Mouse (Mus musculus) hindbrain, embryonic 12.5 days (tissue): ENCODE results near the gene Zcchc3. TPM values are rescaled to one million over a fixed set of nuclear protein-coding genes. Genes with fewer than 3 reads are reported as not detected.

Experiments used
- ATAC-seq: fragments of 200-750 bp; cut with Nextera tagmentation; 2 replicates; pipeline ENCODE4 v1.8.0; 2017; ENCODE audit warnings: moderate TSS enrichment; ENCODE audit not compliant: low FRiP score
- H3K27ac ChIP-seq: fragments of 300-500 bp; sonication (generic); 2 replicates; pipeline ENCODE4 v1.5.1; 2016; ENCODE audit warnings: mild to moderate bottlenecking
- H3K27me3 ChIP-seq: fragments of 300-500 bp; sonication (generic); 2 replicates; pipeline ENCODE4 v1.6.1; 2016; ENCODE audit warnings: mild to moderate bottlenecking
- H3K36me3 ChIP-seq: fragments of 300-500 bp; sonication (generic); 2 replicates; pipeline ENCODE4 v1.6.1; 2016; ENCODE audit warnings: mild to moderate bottlenecking
- H3K4me1 ChIP-seq: fragments of 300-500 bp; sonication (generic); 2 replicates; pipeline ENCODE4 v1.6.1; 2016
- H3K4me2 ChIP-seq: fragments of 300-500 bp; sonication (generic); replicated peaks from 2 replicates; pipeline ENCODE4 v1.6.1; 2016; ENCODE audit warnings: mild to moderate bottlenecking
- H3K4me3 ChIP-seq: fragments of 300-500 bp; sonication (generic); 2 replicates; pipeline ENCODE4 v1.5.1; 2016; ENCODE audit warnings: mild to moderate bottlenecking
- H3K9ac ChIP-seq: fragments of 300-500 bp; sonication (generic); 2 replicates; pipeline ENCODE4 v1.6.1; 2016; ENCODE audit warnings: mild to moderate bottlenecking, moderate library complexity
- H3K9me3 ChIP-seq: fragments of 300-500 bp; sonication (generic); replicated peaks from 2 replicates; pipeline ENCODE4 v1.6.1; 2016; ENCODE audit warnings: mild to moderate bottlenecking
- WGBS: fragments of 180-500 bp; shearing (Covaris S2); methylation state at CpG from one replicate; pipeline ENCODE4 v1.1.7; 2016; 5-methylcytosine and 5-hydroxymethylcytosine counted together
- polyA plus RNA-seq: library from polyadenylated mRNA; unstranded; fragments of >200 nt; fragmentation: Nextera tagmentation; extraction: Ambion mirVana; gene quantifications from 2 replicates; pipeline ENCODE4 v1.2.1, GENCODE M21; 2016

Gene Zcchc3
- polyA plus RNA-seq, 1 experiment from 2014 or later = 50.7 TPM

DNA sequence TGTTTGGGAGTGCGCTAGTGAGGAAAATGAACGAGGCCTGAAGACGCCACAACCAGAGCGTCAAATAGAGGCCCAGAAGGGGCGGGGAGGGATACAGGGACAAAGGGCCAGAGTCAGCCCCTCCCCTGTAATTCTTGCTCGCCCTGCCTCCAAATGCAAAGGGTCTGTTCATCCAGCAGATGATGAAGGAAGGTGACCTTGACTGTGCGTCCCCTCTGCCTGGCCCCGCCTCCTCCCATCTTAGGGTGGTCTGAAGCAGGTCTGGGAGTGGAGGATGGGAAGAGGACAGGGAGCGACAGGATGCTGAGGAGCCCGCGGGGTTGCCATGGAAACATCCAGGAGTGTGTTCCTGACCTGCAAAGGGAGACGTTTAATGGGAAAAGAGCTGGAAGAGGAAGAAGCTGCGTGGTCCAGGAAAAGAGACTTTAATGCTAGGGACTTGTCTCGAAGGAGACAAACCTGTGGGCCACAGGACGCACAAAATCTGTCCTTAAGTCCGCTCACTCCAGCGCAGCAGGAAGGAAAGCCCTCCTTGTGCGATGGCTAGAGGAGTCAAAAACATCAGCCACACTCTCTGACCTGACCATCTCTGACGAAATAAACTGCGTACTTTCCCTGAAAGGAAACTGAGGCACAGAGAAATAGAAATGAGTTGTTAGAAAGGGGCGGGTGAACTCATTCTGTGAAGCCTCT, 39.0 kb downstream of the Zcchc3 start:
- peak; percentile 91 for ATAC-seq
- Histone ChIP-seq H3K4me1 (peaks cover 30% of the 10 kb centered on the region), H3K9me3 (no peaks in the 10 kb centered on the region), H3K27me3 (peaks cover 15% of the 10 kb centered on the region), H3K9ac (peak overlapping the region; percentile 59), H3K4me3 (peak overlapping the region; percentile 34), H3K36me3 (no peaks in the 10 kb centered on the region), H3K4me2 (peak overlapping the region; percentile 53), H3K27ac (peak overlapping the region; percentile 92)
- WGBS = 3% methylated on average over 20 of the region's 21 CpGs

DNA sequence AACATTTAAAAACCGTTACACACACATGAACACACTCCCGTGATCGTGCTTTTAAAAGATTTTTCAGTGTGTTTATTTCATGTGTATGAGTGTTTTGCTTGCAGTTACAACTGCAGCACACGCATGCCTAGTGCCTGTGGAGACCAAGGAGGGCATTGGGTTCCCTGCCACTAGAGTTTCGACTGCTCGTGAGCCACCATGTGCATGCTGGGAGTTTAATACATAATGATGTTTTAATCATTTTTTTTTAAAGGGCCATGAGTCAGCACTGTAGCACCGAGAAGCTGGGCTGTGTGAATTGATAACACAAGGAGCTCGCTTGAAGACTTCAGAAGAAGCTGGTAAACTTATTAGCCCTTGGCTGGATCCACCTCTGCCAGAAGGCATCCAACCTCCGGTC, 41.3 kb downstream of the Zcchc3 start:
- H3K4me1 ChIP-seq = peaks cover 30% of the 10 kb centered on the region
- H3K27me3 ChIP-seq = peaks cover 15% of the 10 kb centered on the region
- H3K4me2 ChIP-seq = no peak overlapping the region
- no peak for ATAC-seq
- no peaks in the 10 kb centered on the region for H3K9me3 ChIP-seq
- no peak overlapping the region for H3K4me3 ChIP-seq
- no peaks in the 10 kb centered on the region for H3K36me3 ChIP-seq
- 86% methylated on average over 9 of the region's 9 CpGs for WGBS
- H3K27ac ChIP-seq = no peak overlapping the region
- no peak overlapping the region for H3K9ac ChIP-seq

DNA sequence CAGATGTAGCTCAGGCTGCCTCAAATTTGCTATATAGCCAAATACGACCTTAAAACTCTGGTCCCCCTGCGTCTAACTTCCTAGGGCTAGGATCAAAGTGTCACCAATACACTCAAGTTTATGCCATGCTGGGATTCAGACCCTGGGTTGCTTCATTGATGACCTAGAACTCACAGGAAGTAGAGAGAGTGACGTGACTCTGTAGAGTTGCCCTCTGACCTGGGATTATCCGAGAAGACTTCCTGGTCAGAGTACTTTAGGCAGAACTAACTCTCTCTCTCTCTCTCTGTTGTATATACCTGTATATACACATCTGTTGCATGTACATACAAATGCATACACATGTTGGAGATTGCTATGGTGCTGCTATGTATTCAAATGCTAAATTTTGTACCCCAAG, 42.2 kb downstream of the Zcchc3 start:
- H3K4me3 ChIP-seq = no peak overlapping the region
- H3K27me3 ChIP-seq = peaks cover 15% of the 10 kb centered on the region
- no peaks in the 10 kb centered on the region for H3K36me3 ChIP-seq
- peaks cover 30% of the 10 kb centered on the region for H3K4me1 ChIP-seq
- no peaks in the 10 kb centered on the region for H3K9me3 ChIP-seq
- 73% methylated on average over 4 of the region's 4 CpGs for WGBS
- H3K4me2 ChIP-seq = no peak overlapping the region
- ATAC-seq = no peak
- no peak overlapping the region for H3K27ac ChIP-seq
- H3K9ac ChIP-seq = no peak overlapping the region

DNA sequence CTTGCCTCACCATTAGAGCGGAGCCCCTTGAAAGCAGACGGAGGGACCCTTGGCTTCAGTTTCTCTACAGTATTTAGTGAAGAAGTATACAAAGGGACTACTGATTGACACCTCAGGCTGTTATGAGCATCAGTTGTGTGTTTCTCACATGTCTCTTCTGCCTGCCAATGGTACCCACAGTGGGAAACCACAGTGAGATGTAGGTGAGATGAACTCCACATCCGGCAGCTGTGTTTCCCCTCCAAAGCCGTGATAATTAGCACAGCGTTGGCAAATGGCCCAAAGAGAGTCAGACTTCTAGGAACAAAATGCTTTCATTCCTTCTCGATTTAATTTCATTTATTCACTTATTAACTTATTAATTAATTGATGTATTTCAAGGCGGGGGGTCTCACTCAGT, 42.7 kb downstream of the Zcchc3 start:
- 87% methylated on average over 7 of the region's 7 CpGs for WGBS
- Histone ChIP-seq H3K9me3 (no peaks in the 10 kb centered on the region), H3K9ac (no peak overlapping the region), H3K27ac (no peak overlapping the region), H3K4me1 (peaks cover 30% of the 10 kb centered on the region), H3K4me2 (no peak overlapping the region), H3K27me3 (peaks cover 13% of the 10 kb centered on the region), H3K36me3 (no peaks in the 10 kb centered on the region), H3K4me3 (no peak overlapping the region)
- ATAC-seq = no peak

DNA sequence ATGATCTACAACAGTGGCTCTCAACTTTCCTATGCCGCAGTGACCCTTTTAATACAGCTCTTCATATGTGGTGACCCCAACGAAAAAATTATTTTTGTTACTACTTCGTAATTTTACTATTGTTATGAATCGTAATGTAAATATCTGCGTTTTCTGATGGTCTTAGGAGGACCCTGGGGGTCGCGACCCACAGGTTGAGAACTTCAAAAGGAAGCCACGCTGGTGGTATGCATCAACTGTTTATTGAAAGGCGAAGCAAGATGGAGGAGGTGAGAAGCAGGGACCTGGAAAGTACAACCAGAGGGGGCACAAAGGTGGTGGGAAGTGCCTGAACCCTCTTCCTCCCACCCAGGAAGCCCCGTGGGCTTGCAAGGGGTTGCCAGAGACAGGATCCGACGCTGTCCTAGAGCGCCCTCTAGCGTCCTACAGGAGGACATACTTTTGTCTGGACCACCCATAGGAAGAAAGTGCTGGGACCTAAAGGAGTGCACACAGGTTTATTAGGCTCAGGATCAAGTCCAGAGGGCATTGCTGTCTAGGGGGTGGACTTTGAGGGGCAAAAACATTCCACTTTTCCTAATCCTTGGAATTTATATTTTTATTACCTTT, 46.2 kb downstream of the Zcchc3 start:
- peak; percentile 30; the same call in 1 of the 2 replicates for ATAC-seq
- Histone ChIP-seq H3K9me3 (no peaks in the 10 kb centered on the region), H3K27ac (no peak overlapping the region), H3K4me2 (no peak overlapping the region; the same call in 1 of the 2 replicates), H3K36me3 (no peaks in the 10 kb centered on the region), H3K4me1 (no peaks in the 10 kb centered on the region; the same call in 1 of the 2 replicates), H3K4me3 (no peak overlapping the region), H3K9ac (no peak overlapping the region), H3K27me3 (peaks cover 4% of the 10 kb centered on the region; the same call in 1 of the 2 replicates)
- WGBS = 35% methylated on average over 14 of the region's 14 CpGs

DNA sequence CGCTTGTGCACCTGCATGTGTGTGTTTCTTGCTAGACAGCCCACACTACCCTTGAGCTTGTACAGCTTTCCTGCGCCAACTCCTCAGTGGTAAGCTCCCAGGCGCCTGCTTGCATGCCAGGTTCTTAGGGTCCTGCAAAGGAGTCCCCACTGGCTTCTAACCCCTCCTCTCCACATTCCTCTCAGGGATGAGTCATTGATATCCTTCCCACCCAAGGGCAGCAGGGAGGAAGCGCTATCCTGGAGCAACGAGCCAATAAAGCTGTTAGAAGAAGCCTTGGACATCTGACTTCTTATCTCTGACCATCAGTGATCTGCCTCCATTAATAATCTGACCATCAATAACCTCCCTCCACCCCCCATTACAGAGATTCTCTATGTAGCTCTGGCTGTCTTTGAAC, 46.9 kb downstream of the Zcchc3 start:
- Histone ChIP-seq H3K4me1 (no peaks in the 10 kb centered on the region; the same call in 1 of the 2 replicates), H3K36me3 (no peaks in the 10 kb centered on the region), H3K27ac (no peak overlapping the region), H3K4me3 (no peak overlapping the region), H3K27me3 (peaks cover 4% of the 10 kb centered on the region; the same call in 1 of the 2 replicates), H3K9me3 (no peaks in the 10 kb centered on the region), H3K9ac (no peak overlapping the region), H3K4me2 (no peak overlapping the region)
- no peak for ATAC-seq
- WGBS = 90% methylated on average over 5 of the region's 5 CpGs

DNA sequence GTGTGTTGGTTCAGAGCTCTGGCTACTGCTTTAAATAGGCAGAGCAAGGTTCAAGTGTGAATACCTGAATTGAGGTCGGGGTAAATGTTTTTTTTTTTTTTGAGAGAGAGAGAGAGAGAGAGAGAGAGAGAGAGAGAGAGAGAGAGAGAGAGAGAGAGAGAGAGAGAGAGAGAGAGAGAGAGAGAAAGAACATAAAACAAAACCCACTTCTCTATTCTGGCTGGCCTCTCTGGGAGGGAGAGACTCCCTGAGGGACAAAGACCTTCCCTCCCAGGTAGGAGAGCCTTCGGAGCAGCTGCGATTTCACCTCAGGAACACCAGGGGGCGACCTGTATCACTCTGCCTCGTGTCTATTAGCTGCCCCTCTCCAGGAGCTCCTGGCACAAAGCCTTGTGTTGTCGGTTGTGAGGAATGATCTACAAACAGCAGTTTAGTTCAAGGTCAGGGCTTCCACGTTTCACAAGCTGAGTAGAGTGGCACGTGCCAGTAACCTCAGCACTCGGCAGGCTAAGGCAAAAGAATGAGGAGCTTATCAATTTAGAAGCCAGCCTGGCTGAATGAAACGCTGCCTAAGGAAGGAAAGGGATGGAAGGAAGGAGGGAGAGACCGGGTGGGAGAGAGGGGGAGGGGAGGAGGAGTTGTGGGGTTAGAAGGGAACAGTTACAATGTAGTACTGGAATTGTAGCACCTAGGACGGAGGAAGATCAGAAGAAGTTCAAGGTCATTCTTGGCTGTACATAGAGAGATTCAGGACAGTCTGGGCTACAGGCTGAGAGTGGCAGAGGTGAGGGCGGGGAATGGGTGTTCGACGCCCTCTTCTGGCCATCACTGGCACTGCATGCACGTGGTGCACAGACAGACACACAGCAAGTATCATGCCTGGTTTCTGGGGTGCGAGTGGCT, 51.3 kb downstream of the Zcchc3 start:
- H3K27me3 ChIP-seq = no peaks in the 10 kb centered on the region
- H3K4me3 ChIP-seq = 0 out of 2 replicates have a peak overlapping the region, but pooled peaks have one; percentile 3
- no peaks in the 10 kb centered on the region for H3K36me3 ChIP-seq
- 14% methylated on average over 17 of the region's 17 CpGs for WGBS
- peak overlapping the region; percentile 35; the same call in 1 of the 2 replicates for H3K9ac ChIP-seq
- H3K4me1 ChIP-seq = no peaks in the 10 kb centered on the region
- ATAC-seq = peak; percentile 73
- no peaks in the 10 kb centered on the region for H3K9me3 ChIP-seq
- peak overlapping the region; percentile 37 for H3K4me2 ChIP-seq
- peak overlapping the region; percentile 73; the same call in 1 of the 2 replicates for H3K27ac ChIP-seq

Other genes with a start within 250 kb of the Zcchc3 start
- 88.4 and 90.6 TPM in 2 replicates for gene Csnk2a1, start 188.2 kb downstream of the Zcchc3 start, polyA plus RNA-seq
- 41.5 and 43.5 TPM in 2 replicates for gene Tbc1d20, start 121.2 kb downstream of the Zcchc3 start, polyA plus RNA-seq
- 91.5 and 91.9 TPM in 2 replicates for gene Rbck1, start 82.4 kb downstream of the Zcchc3 start, polyA plus RNA-seq
- 3.0 and 3.5 TPM in 2 replicates for gene Trib3, start 71.0 kb downstream of the Zcchc3 start, polyA plus RNA-seq
- gene Nrsn2, start 38.4 kb downstream of the Zcchc3 start, polyA plus RNA-seq = 14.4 and 15.0 TPM in 2 replicates
- gene Sox12, start 17.0 kb downstream of the Zcchc3 start, polyA plus RNA-seq = 19.5 and 19.6 TPM in 2 replicates
- gene 6820408C15Rik, start 560 bp upstream of the Zcchc3 start, polyA plus RNA-seq = 2.0 and 3.6 TPM in 2 replicates
- gene Defb23, start 49.6 kb upstream of the Zcchc3 start, polyA plus RNA-seq = not detected in 2 replicates
- not detected in 2 replicates for gene Defb20, start 62.0 kb upstream of the Zcchc3 start, polyA plus RNA-seq
- not detected in 2 replicates for gene Defb22, start 75.1 kb upstream of the Zcchc3 start, polyA plus RNA-seq
- gene Defb26, start 96.7 kb upstream of the Zcchc3 start, polyA plus RNA-seq = not detected in 2 replicates
- gene Defb28, start 103.2 kb upstream of the Zcchc3 start, polyA plus RNA-seq = not detected in 2 replicates
- not detected in 2 replicates for gene Defb29, start 125.1 kb upstream of the Zcchc3 start, polyA plus RNA-seq
- gene Gm17416, start 154.3 kb upstream of the Zcchc3 start, polyA plus RNA-seq = not detected in 2 replicates
- gene Defb21, start 157.7 kb upstream of the Zcchc3 start, polyA plus RNA-seq = not detected in 2 replicates
- not detected in 2 replicates for gene Defb19, start 165.3 kb upstream of the Zcchc3 start, polyA plus RNA-seq
- not detected in 2 replicates for gene Defb45, start 184.4 kb upstream of the Zcchc3 start, polyA plus RNA-seq
- gene Defb36, start 189.3 kb upstream of the Zcchc3 start, polyA plus RNA-seq = not detected in 2 replicates
- gene Defb25, start 208.0 kb upstream of the Zcchc3 start, polyA plus RNA-seq = not detected in 2 replicates
- gene Rem1, start 211.9 kb upstream of the Zcchc3 start, polyA plus RNA-seq = 0.72 and 0.82 TPM in 2 replicates